Mouse (Mus musculus) testis, adult 2 months (tissue): ENCODE data around the gene Crybg2.

Source experiments
- CTCF ChIP-seq: fragments of 200-500 bp; IDR thresholded peaks from 2 replicates; pipeline ENCODE4 v1.5.1; 2012; ENCODE audit warnings: low read depth, mild to moderate bottlenecking, inconsistent platforms, low read length, moderate library complexity; ENCODE audit not compliant: control insufficient read depth, insufficient read depth, insufficient replicate concordance
- POLR2A ChIP-seq: fragments of 200-500 bp; IDR thresholded peaks from 2 replicates; pipeline ENCODE4 v1.6.1; 2012; ENCODE audit warnings: low read depth, mild to moderate bottlenecking, inconsistent platforms, low read length, moderate library complexity; ENCODE audit not compliant: control insufficient read depth

- TF ChIP-seq POLR2A (no peak), CTCF (no peak)
These were observed 1.7 kb upstream of the Crybg2 start for GRCm38 (mm10) chr4:134058908-134059307.
